Mouse (Mus musculus): ENCODE data around the gene Abo. TPM values are rescaled to one million over a fixed set of nuclear protein-coding genes. Genes with fewer than 3 reads are reported as not detected.

Gene Abo
- polyA plus RNA-seq (2012; ENCODE audit: low replicate concordance): not detected in 2 replicates

GRCm38 (mm10) chr2:26864879-26865278 is at the start of gene Abo:
Gene Abo, minus strand, starts transcription at chr2:26864979.

GRCm38 (mm10) chr2:26910124-26910993 is 45.6 kb upstream of the Abo start, which contains the start of the genes Med22 and Rpl7a:
Gene Med22, minus strand, starts transcription at chr2:26910677.
Gene Rpl7a, plus strand, starts transcription at chr2:26910764.

GRCm38 (mm10) chr2:26902467-26903220 is 37.9 kb upstream of the Abo start, which contains the start of gene Surf6:
Gene Surf6, minus strand, starts transcription at chr2:26902879.

Other genes starting within 250 kb of the Abo start
- gene Fam69b, start 236.5 kb downstream of the Abo start, polyA plus RNA-seq (2012; ENCODE audit: low replicate concordance): 1.1 and 2.0 TPM in 2 replicates
- gene Lcn4, start 193.7 kb downstream of the Abo start, polyA plus RNA-seq (2012; ENCODE audit: low replicate concordance): 0.49 TPM in 1 of 2 replicates, not detected in the other
- gene Surf6, start 37.9 kb upstream of the Abo start, polyA plus RNA-seq (2012; ENCODE audit: low replicate concordance): 17.3 and 24.2 TPM in 2 replicates
- 30.0 and 42.0 TPM in 2 replicates for gene Med22, start 45.7 kb upstream of the Abo start, polyA plus RNA-seq (2012; ENCODE audit: low replicate concordance)
- 1,773 and 2,822 TPM in 2 replicates for gene Rpl7a, start 45.8 kb upstream of the Abo start, polyA plus RNA-seq (2012; ENCODE audit: low replicate concordance)
- gene Surf2, start 51.4 kb upstream of the Abo start, polyA plus RNA-seq (2012; ENCODE audit: low replicate concordance): 3.5 and 9.7 TPM in 2 replicates
- 16.2 and 34.5 TPM in 2 replicates for gene Surf1, start 51.6 kb upstream of the Abo start, polyA plus RNA-seq (2012; ENCODE audit: low replicate concordance)
- gene Surf4, start 68.9 kb upstream of the Abo start, polyA plus RNA-seq (2012; ENCODE audit: low replicate concordance): 81.8 and 126 TPM in 2 replicates
- 0.08 and 0.20 TPM in 2 replicates for gene Stkld1, start 69.1 kb upstream of the Abo start, polyA plus RNA-seq (2012; ENCODE audit: low replicate concordance)
- 114 and 123 TPM in 2 replicates for gene Rexo4, start 99.4 kb upstream of the Abo start, polyA plus RNA-seq (2012; ENCODE audit: low replicate concordance)
- gene Adamts13, start 108.4 kb upstream of the Abo start, polyA plus RNA-seq (2012; ENCODE audit: low replicate concordance): 0.13 and 0.31 TPM in 2 replicates
- 13.2 and 37.1 TPM in 2 replicates for gene Cacfd1, start 144.9 kb upstream of the Abo start, polyA plus RNA-seq (2012; ENCODE audit: low replicate concordance)
- 18.4 and 23.1 TPM in 2 replicates for gene Slc2a6, start 163.0 kb upstream of the Abo start, polyA plus RNA-seq (2012; ENCODE audit: low replicate concordance)
- gene Mymk, start 207.2 kb upstream of the Abo start, polyA plus RNA-seq (2012; ENCODE audit: low replicate concordance): not detected in 2 replicates
- gene Adamtsl2, start 214.4 kb upstream of the Abo start, polyA plus RNA-seq (2012; ENCODE audit: low replicate concordance): 0.08 and 1.0 TPM in 2 replicates

All from hematopoietic multipotent progenitor cell, adult 10-12 weeks (in vitro differentiated cells).